Mouse (Mus musculus) c-Kit-negative CD71-positive TER-119-positive erythroid progenitor cells, embryonic 14.5 days (primary cell): ENCODE data around the gene Bmpr2.
A peak's percentile ranks its signal among the peaks of the same experiment; 100 is the strongest.

ENCODE experiments used
- DNase-seq: peaks from one replicate; pipeline ENCODE4 v3.0.0-alpha.2; 2013; ENCODE audit warnings: low read depth, low spot score

Bmpr2 gene

GRCm38 (mm10) chr1:59899679-59900078 is 136.5 kb downstream of the Bmpr2 start:
- no peak for DNase-seq

- DNase-seq, result no peak
Measured at GRCm38 (mm10) chr1:59901082-59901876, 138.1 kb downstream of the Bmpr2 start.

- DNase-seq, result no peak
Measured at GRCm38 (mm10) chr1:59902634-59903033, 139.4 kb downstream of the Bmpr2 start.

GRCm38 (mm10) chr1:59904630-59905295 is 141.6 kb downstream of the Bmpr2 start:
- DNase-seq, result no peak

- no peak for DNase-seq
Measured at GRCm38 (mm10) chr1:59905916-59906315, 142.7 kb downstream of the Bmpr2 start.

GRCm38 (mm10) chr1:59906819-59907521 is 143.8 kb downstream of the Bmpr2 start:
- no peak for DNase-seq

- no peak for DNase-seq
Measured at GRCm38 (mm10) chr1:59907700-59908099, 144.5 kb downstream of the Bmpr2 start.

- no peak for DNase-seq
Measured at GRCm38 (mm10) chr1:59910941-59911340, 147.7 kb downstream of the Bmpr2 start.

GRCm38 (mm10) chr1:59912413-59913157 is 149.4 kb downstream of the Bmpr2 start, which contains the start of gene Fam117b:
Gene Fam117b, plus strand, starts transcription at chr1:59913006.
- peak; percentile 93 for DNase-seq

GRCm38 (mm10) chr1:59913195-59913868 is 150.1 kb downstream of the Bmpr2 start:
- peak; percentile 26 for DNase-seq

- DNase-seq, result no peak
Measured at GRCm38 (mm10) chr1:59913869-59914225, 150.6 kb downstream of the Bmpr2 start.

GRCm38 (mm10) chr1:59914799-59915198 is 151.6 kb downstream of the Bmpr2 start:
- DNase-seq, result no peak

- DNase-seq, result no peak
Measured at GRCm38 (mm10) chr1:59915843-59916610, 152.8 kb downstream of the Bmpr2 start.

- no peak for DNase-seq
Measured at GRCm38 (mm10) chr1:59917401-59917800, 154.2 kb downstream of the Bmpr2 start.

- DNase-seq, result no peak
Measured at GRCm38 (mm10) chr1:59918075-59918474, 154.9 kb downstream of the Bmpr2 start.

- no peak for DNase-seq
Measured at GRCm38 (mm10) chr1:59923201-59923600, 160.0 kb downstream of the Bmpr2 start.

GRCm38 (mm10) chr1:59923673-59924072 is 160.5 kb downstream of the Bmpr2 start:
- no peak for DNase-seq

GRCm38 (mm10) chr1:59924411-59924810 is 161.2 kb downstream of the Bmpr2 start:
- no peak for DNase-seq

GRCm38 (mm10) chr1:59926021-59926672 is 162.9 kb downstream of the Bmpr2 start:
- DNase-seq, result no peak
